Mouse (Mus musculus): ENCODE measurements at regions not wholly inside any gene's neighbourhood (a gene's known extent, or its start where the extent isn't known, plus 50 kb on each side); places are given as distances from the start of the nearest gene placed in this dataset.

GRCm38 (mm10) chr11:19335384-19335783, 316.6 kb upstream of the Meis1 start:
- intact Hi-C loops (cut with DNase I) = no loop called here
- DNase-seq (ENCODE audit: low spot score) = no peak

GRCm38 (mm10) chr11:19339721-19340317, 321.0 kb upstream of the Meis1 start:
- no peak for DNase-seq (ENCODE audit: low spot score)
- intact Hi-C loops (cut with DNase I) = no loop called here

GRCm38 (mm10) chr11:19340889-19341288, 322.1 kb upstream of the Meis1 start:
- DNase-seq (ENCODE audit: low spot score) = no peak
- intact Hi-C loops (cut with DNase I) = no loop called here

- intact Hi-C loops (cut with DNase I) = no loop called here
- DNase-seq (ENCODE audit: low spot score) = no peak
These were observed 322.6 kb upstream of the Meis1 start for GRCm38 (mm10) chr11:19341379-19341778.

- intact Hi-C loops (cut with DNase I) = no loop called here
- no peak for DNase-seq (ENCODE audit: low spot score)
These were observed 324.0 kb upstream of the Meis1 start for GRCm38 (mm10) chr11:19342803-19343202.

GRCm38 (mm10) chr11:19346276-19346826, 327.6 kb upstream of the Meis1 start:
- intact Hi-C loops (cut with DNase I) = no loop called here
- no peak for DNase-seq (ENCODE audit: low spot score)

GRCm38 (mm10) chr11:19350331-19351242, 331.8 kb upstream of the Meis1 start:
- intact Hi-C loops (cut with DNase I) = no loop called here
- DNase-seq (ENCODE audit: low spot score) = no peak

GRCm38 (mm10) chr11:19351243-19351787, 332.5 kb upstream of the Meis1 start:
- intact Hi-C loops (cut with DNase I) = no loop called here
- DNase-seq (ENCODE audit: low spot score) = no peak

GRCm38 (mm10) chr11:19353706-19354105, 334.9 kb upstream of the Meis1 start:
- DNase-seq (ENCODE audit: low spot score) = no peak
- intact Hi-C loops (cut with DNase I) = no loop called here

GRCm38 (mm10) chr11:19355179-19355578, 336.4 kb upstream of the Meis1 start:
- DNase-seq (ENCODE audit: low spot score) = no peak
- intact Hi-C loops (cut with DNase I) = no loop called here

- intact Hi-C loops (cut with DNase I) = no loop called here
- DNase-seq (ENCODE audit: low spot score) = no peak
These were observed 337.4 kb upstream of the Meis1 start for GRCm38 (mm10) chr11:19356151-19356550.

- DNase-seq (ENCODE audit: low spot score) = no peak
- intact Hi-C loops (cut with DNase I) = no loop called here
These were observed 350.4 kb upstream of the Meis1 start for GRCm38 (mm10) chr11:19369152-19369551.

- DNase-seq (ENCODE audit: low spot score) = no peak
- intact Hi-C loops (cut with DNase I) = no loop called here
These were observed 354.7 kb upstream of the Meis1 start for GRCm38 (mm10) chr11:19373476-19373875.

- no peak for DNase-seq (ENCODE audit: low spot score)
- intact Hi-C loops (cut with DNase I) = no loop called here
These were observed 362.1 kb upstream of the Meis1 start for GRCm38 (mm10) chr11:19380935-19381334.

GRCm38 (mm10) chr11:19389136-19389535, 370.4 kb upstream of the Meis1 start:
- intact Hi-C loops (cut with DNase I) = no loop called here
- DNase-seq (ENCODE audit: low spot score) = no peak

GRCm38 (mm10) chr11:19392190-19392589, 373.4 kb upstream of the Meis1 start:
- intact Hi-C loops (cut with DNase I) = no loop called here
- no peak for DNase-seq (ENCODE audit: low spot score)

- intact Hi-C loops (cut with DNase I) = no loop called here
- no peak for DNase-seq (ENCODE audit: low spot score)
These were observed 375.6 kb upstream of the Meis1 start for GRCm38 (mm10) chr11:19394372-19394771.

- no peak for DNase-seq (ENCODE audit: low spot score)
- intact Hi-C loops (cut with DNase I) = no loop called here
These were observed 381.6 kb upstream of the Meis1 start for GRCm38 (mm10) chr11:19400396-19400795.

- intact Hi-C loops (cut with DNase I) = no loop called here
- no peak for DNase-seq (ENCODE audit: low spot score)
These were observed 401.4 kb upstream of the Meis1 start for GRCm38 (mm10) chr11:19420143-19420542.

- DNase-seq (ENCODE audit: low spot score) = no peak
- intact Hi-C loops (cut with DNase I) = no loop called here
These were observed 404.5 kb upstream of the Meis1 start for GRCm38 (mm10) chr11:19423268-19423667.
